Mouse (Mus musculus) CH12.LX (cell line): ENCODE results near the gene Dnmt3l. TPM values are rescaled to one million over a fixed set of nuclear protein-coding genes. Genes with fewer than 3 reads are reported as not detected.

ENCODE experiments used
- DNase-seq: peaks from one replicate; pipeline ENCODE4 v3.0.0-alpha.2; 2013; ENCODE audit errors: extremely low read depth
- H3K27ac ChIP-seq: 2 replicates; pipeline ENCODE4 v1.5.1; 2012; ENCODE audit warnings: low read depth, mild to moderate bottlenecking, control low read depth, moderate library complexity; ENCODE audit not compliant: insufficient read depth
- H3K27me3 ChIP-seq: replicated peaks from 2 replicates; pipeline ENCODE3; 2012; ENCODE audit warnings: inconsistent platforms
- H3K36me3 ChIP-seq, 2 experiments: replicated peaks in 1 of 2; 2 replicates each; pipeline versions ENCODE3 to v1.6.1; 2012; ENCODE audit warnings: inconsistent platforms in 1 of 2, low read length in 1 of 2, mild to moderate bottlenecking in 1 of 2, mixed read lengths in 1 of 2, moderate library complexity in 1 of 2; ENCODE audit not compliant: control insufficient read depth in 1 of 2, insufficient read depth in 1 of 2
- H3K4me1 ChIP-seq, 2 experiments: 2 replicates each; pipeline ENCODE4 v1.6.1; 2012; ENCODE audit warnings: inconsistent platforms in 1 of 2, moderate library complexity in 1 of 2; ENCODE audit not compliant: insufficient read depth in 2 of 2, control insufficient read depth in 1 of 2
- H3K4me2 ChIP-seq: 2 replicates; pipeline ENCODE4 v1.6.1; 2012; ENCODE audit warnings: low read depth, mild to moderate bottlenecking, control low read depth; ENCODE audit not compliant: poor library complexity, insufficient read depth, severe bottlenecking
- H3K4me3 ChIP-seq, 3 experiments: fragments of 150-350 bp in 1 of 3; sonication (generic) in 1 of 3; replicated peaks in 1 of 3; 2 replicates each; pipeline versions ENCODE3 to v1.5.1; 2011 to 2012; ENCODE audit warnings: low read depth in 2 of 3, low read length in 2 of 3, mild to moderate bottlenecking in 2 of 3, moderate library complexity in 2 of 3, control low read depth in 1 of 3, improper control_type of control experiment in 1 of 3, inconsistent platforms in 1 of 3, mixed read lengths in 1 of 3; ENCODE audit not compliant: poor library complexity in 1 of 3
- H3K79me2 ChIP-seq: replicated peaks from 2 replicates; pipeline ENCODE4 v1.6.1; 2012; ENCODE audit warnings: mild to moderate bottlenecking, moderate library complexity; ENCODE audit not compliant: control insufficient read depth, poor library complexity, insufficient read depth, severe bottlenecking; ENCODE audit errors: extremely low read depth
- H3K9ac ChIP-seq: 2 replicates; pipeline ENCODE4 v1.6.1; 2012; ENCODE audit warnings: low read depth, mild to moderate bottlenecking, control low read depth, moderate library complexity; ENCODE audit not compliant: insufficient read depth
- H3K9me3 ChIP-seq: replicated peaks from 2 replicates; pipeline ENCODE3; 2012; ENCODE audit warnings: low read length, inconsistent platforms, mixed read lengths
- BHLHE40 ChIP-seq: IDR thresholded peaks from 2 replicates; pipeline ENCODE4 v1.6.1; 2011; ENCODE audit warnings: mild to moderate bottlenecking, low read depth, low read length, improper control_type of control experiment
- CHD1 ChIP-seq: IDR thresholded peaks from 2 replicates; pipeline ENCODE4 v1.6.1; 2012; ENCODE audit warnings: low read depth, low read length, improper control_type of control experiment, inconsistent platforms
- CHD2 ChIP-seq: IDR thresholded peaks from 2 replicates; pipeline ENCODE4 v1.6.1; 2011; ENCODE audit warnings: low read length, improper control_type of control experiment
- ELF1 ChIP-seq: IDR thresholded peaks from 2 replicates; pipeline ENCODE4 v1.6.1; 2014; ENCODE audit warnings: low read depth, mild to moderate bottlenecking, inconsistent platforms, low read length, improper control_type of control experiment
- EP300 ChIP-seq: IDR thresholded peaks from 2 replicates; pipeline ENCODE4 v1.6.1; 2011; ENCODE audit warnings: low read length, improper control_type of control experiment
- ETS1 ChIP-seq: conservative IDR thresholded peaks from 2 replicates; pipeline ENCODE4 v1.6.1; 2012; ENCODE audit warnings: low read depth, mild to moderate bottlenecking, inconsistent platforms, low read length, improper control_type of control experiment, moderate library complexity
- GABPA ChIP-seq: IDR thresholded peaks from 2 replicates; pipeline ENCODE4 v1.6.1; 2012; ENCODE audit warnings: low read depth, low read length, improper control_type of control experiment, inconsistent platforms; ENCODE audit not compliant: insufficient replicate concordance
- HCFC1 ChIP-seq: IDR thresholded peaks from 2 replicates; pipeline ENCODE4 v1.6.1; 2012; ENCODE audit warnings: low read depth, mild to moderate bottlenecking, inconsistent platforms, low read length, improper control_type of control experiment
- IRF4 ChIP-seq: IDR thresholded peaks from 2 replicates; pipeline ENCODE4 v1.6.1; 2014; ENCODE audit warnings: low read depth, mild to moderate bottlenecking, inconsistent platforms, low read length, improper control_type of control experiment
- JUN ChIP-seq: IDR thresholded peaks from 2 replicates; pipeline ENCODE4 v1.6.1; 2011; ENCODE audit warnings: low read depth, mild to moderate bottlenecking, low read length, improper control_type of control experiment, moderate library complexity; ENCODE audit not compliant: insufficient read depth
- JUND ChIP-seq: conservative IDR thresholded peaks from 2 replicates; pipeline ENCODE4 v1.6.1; 2011; ENCODE audit warnings: low read depth, low read length, improper control_type of control experiment
- KAT2A ChIP-seq: IDR thresholded peaks from 2 replicates; pipeline ENCODE4 v1.6.1; 2012; ENCODE audit warnings: low read length, improper control_type of control experiment, inconsistent platforms; ENCODE audit not compliant: insufficient replicate concordance
- MAX ChIP-seq: IDR thresholded peaks from 2 replicates; pipeline ENCODE4 v1.6.1; 2011; ENCODE audit warnings: low read length, improper control_type of control experiment
- MAZ ChIP-seq: IDR thresholded peaks from 2 replicates; pipeline ENCODE4 v1.6.1; 2012; ENCODE audit warnings: low read depth, mild to moderate bottlenecking, inconsistent platforms, low read length, improper control_type of control experiment, moderate library complexity
- MEF2A ChIP-seq: IDR thresholded peaks from 2 replicates; pipeline ENCODE4 v1.6.1; 2014; ENCODE audit warnings: low read depth, mild to moderate bottlenecking, inconsistent platforms, low read length, improper control_type of control experiment, borderline replicate concordance
- MXI1 ChIP-seq: IDR thresholded peaks from 2 replicates; pipeline ENCODE4 v1.6.1; 2011; ENCODE audit warnings: mild to moderate bottlenecking, low read depth, low read length, improper control_type of control experiment
- MYC ChIP-seq: IDR thresholded peaks from 2 replicates; pipeline ENCODE4 v1.6.1; 2011; ENCODE audit warnings: low read depth, mild to moderate bottlenecking, improper control_type of control experiment, low read length
- NELFE ChIP-seq: IDR thresholded peaks from 2 replicates; pipeline ENCODE4 v1.6.1; 2011; ENCODE audit warnings: low read depth, low read length, improper control_type of control experiment
- NRF1 ChIP-seq: IDR thresholded peaks from 2 replicates; pipeline ENCODE4 v1.6.1; 2014; ENCODE audit warnings: low read depth, mild to moderate bottlenecking, inconsistent platforms, low read length, improper control_type of control experiment, moderate library complexity
- PAX5 ChIP-seq: IDR thresholded peaks from 2 replicates; pipeline ENCODE4 v1.6.1; 2012; ENCODE audit warnings: low read length, inconsistent platforms, mixed read lengths
- POLR2A ChIP-seq: IDR thresholded peaks from 2 replicates; pipeline ENCODE4 v1.6.1; 2011; ENCODE audit warnings: low read depth, mild to moderate bottlenecking, improper control_type of control experiment, low read length
- RCOR1 ChIP-seq: conservative IDR thresholded peaks from 2 replicates; pipeline ENCODE4 v1.6.1; 2012; ENCODE audit warnings: low read depth, mild to moderate bottlenecking, inconsistent platforms, low read length, improper control_type of control experiment
- SMC3 ChIP-seq: IDR thresholded peaks from 2 replicates; pipeline ENCODE4 v1.6.1; 2011; ENCODE audit warnings: low read depth, low read length, improper control_type of control experiment
- TBP ChIP-seq: conservative IDR thresholded peaks from 2 replicates; pipeline ENCODE4 v1.6.1; 2011; ENCODE audit warnings: low read depth, low read length, improper control_type of control experiment
- UBTF ChIP-seq: IDR thresholded peaks from 2 replicates; pipeline ENCODE4 v1.6.1; 2012; ENCODE audit warnings: low read depth, mild to moderate bottlenecking, inconsistent platforms, low read length, improper control_type of control experiment, moderate library complexity
- USF1 ChIP-seq: IDR thresholded peaks from 2 replicates; pipeline ENCODE4 v1.6.1; 2014; ENCODE audit warnings: low read depth, mild to moderate bottlenecking, inconsistent platforms, low read length, improper control_type of control experiment
- ZC3H11A ChIP-seq: IDR thresholded peaks from 2 replicates; pipeline ENCODE4 v1.6.1; 2012; ENCODE audit warnings: low read depth, mild to moderate bottlenecking, inconsistent platforms, low read length, improper control_type of control experiment
- ZKSCAN1 ChIP-seq: IDR thresholded peaks from 2 replicates; pipeline ENCODE4 v1.6.1; 2012; ENCODE audit warnings: low read depth, inconsistent platforms, low read length, improper control_type of control experiment, borderline replicate concordance
- ZNF384 ChIP-seq: IDR thresholded peaks from 2 replicates; pipeline ENCODE4 v1.6.1; 2012; ENCODE audit warnings: low read depth, low read length, improper control_type of control experiment, inconsistent platforms
- dilution Hi-C: fragments of 300-500 bp; cut with MboI; formaldehyde crosslinking; loops from 2 replicates; pipeline ENCODE4 v1.14.3; 2020; ENCODE audit warnings: low sequenced_read_pairs; ENCODE audit not compliant: extremely low pct_unique_long_range_greater_than_20kb, extremely low pct_ligation_motif_present
- in situ Hi-C: fragments of 300-500 bp; cut with MboI; formaldehyde crosslinking; loops from 3 replicates; pipeline ENCODE4 v1.14.3; 2019; ENCODE audit warnings: low sequenced_read_pairs, low pct_ligation_motif_present, low pct_unique_long_range_greater_than_20kb, mixed read lengths
- polyA plus RNA-seq: library from polyadenylated mRNA; unstranded; fragments of >175 nt; gene quantifications from 2 replicates; pipeline ENCODE4 v1.2.1, GENCODE M21; 2012; ENCODE audit warnings: low read depth; ENCODE audit not compliant: insufficient read length
- total RNA-seq, 2 experiments: library from RNA; depleted of rRNA; stranded (reverse); fragments of 300-350 nt in 1 of 2; fragments of >200 nt in 1 of 2; gene quantifications; 2 replicates each; pipeline ENCODE4 v1.2.3; 2012 to 2014

Dnmt3l gene
- total and polyA plus RNA-seq, 3 experiments: 0.21 to 0.23 TPM; not detected in 1

- H3K9me3 ChIP-seq: no peaks in the 10 kb centered on the region
- in situ Hi-C loops (no loop called here), dilution Hi-C loops (no loop called here)
- peak overlapping the region; percentile 83; the same call in 1 of the 2 replicates for H3K4me2 ChIP-seq
- TF ChIP-seq NRF1 (no peak), TBP (no peak), UBTF (no peak), HCFC1 (no peak), GABPA (no peak), CHD1 (no peak), ETS1 (no peak), MXI1 (no peak), ZKSCAN1 (no peak), USF1 (no peak), CHD2 (no peak), KAT2A (no peak), RCOR1 (no peak), NELFE (no peak), POLR2A (no peak), JUN (no peak), EP300 (no peak)
- TF ChIP-seq, all 38 proteins: peak for 0
- Histone ChIP-seq H3K4me3 (peak overlapping the region; percentile 87 to 97 (median 96)), H3K4me1 (peaks cover 12 to 32% of the 10 kb centered on the region in 2 experiments; a peak in 3 of 4 replicates), H3K9ac (peak overlapping the region; percentile 34), H3K27ac (no peak overlapping the region), H3K79me2 (peaks cover 14% of the 10 kb centered on the region), H3K36me3 (peaks cover 2 to 38% of the 10 kb centered on the region in 2 experiments), H3K27me3 (peaks cover 3% of the 10 kb centered on the region)
- no peak for DNase-seq
Measured at GRCm38 (mm10) chr10:78008169-78008568, 33.6 kb upstream of the Dnmt3l start.

GRCm38 (mm10) chr10:78009184-78009944, 32.4 kb upstream of the Dnmt3l start:
- in situ Hi-C loops: no loop called here
- Histone ChIP-seq H3K4me1 (peaks cover 12 to 32% of the 10 kb centered on the region in 2 experiments; a peak in 3 of 4 replicates), H3K4me3 (peak overlapping the region; percentile 87 to 97 (median 96))
- TF ChIP-seq SMC3: no peak
- TF ChIP-seq UBTF: peak; percentile 49; the same call in 1 of the 2 replicates
- no peak for TF ChIP-seq EP300
- TF ChIP-seq MAX: peak; percentile 91
- TF ChIP-seq JUN: no peak
- no peak for TF ChIP-seq PAX5
- peak; percentile 88 for TF ChIP-seq MYC
- TF ChIP-seq ZNF384: no peak
- TF ChIP-seq HCFC1: peak; percentile 49; the same call in 1 of the 2 replicates
- peak; percentile 74; the same call in 1 of the 2 replicates for TF ChIP-seq TBP
- TF ChIP-seq MAZ: peak; percentile 77; the same call in 1 of the 2 replicates
- no peak for TF ChIP-seq JUND
- TF ChIP-seq MEF2A: peak; percentile 27; the same call in 1 of the 2 replicates
- peak; percentile 68; the same call in 1 of the 2 replicates for TF ChIP-seq IRF4
- TF ChIP-seq BHLHE40: 0 out of 2 replicates have a peak, but pooled peaks have one; percentile 58
- no peak for TF ChIP-seq RCOR1
- TF ChIP-seq NELFE: peak; percentile 85
- peak; percentile 100 for TF ChIP-seq MXI1
- TF ChIP-seq ZC3H11A: no peak
- TF ChIP-seq ELF1: peak; percentile 77; the same call in 1 of the 2 replicates
- TF ChIP-seq USF1: no peak; the same call in 1 of the 2 replicates

More at GRCm38 (mm10) chr10:78009184-78009944, 32.4 kb upstream of the Dnmt3l start:
- Histone ChIP-seq H3K27me3 (peaks cover 3% of the 10 kb centered on the region), H3K27ac (peak overlapping the region; percentile 90), H3K9me3 (peaks cover 1% of the 10 kb centered on the region), H3K79me2 (peaks cover 14% of the 10 kb centered on the region), H3K36me3 (peaks cover 2 to 30% of the 10 kb centered on the region in 2 experiments), H3K4me2 (peak overlapping the region; percentile 83), H3K9ac (peak overlapping the region; percentile 96)
- dilution Hi-C loops: no loop called here
- peak; percentile 95 for DNase-seq
